Mouse (Mus musculus) lung, postnatal 0 days (tissue): ENCODE measurements around the gene Kdm5d. TPM values are rescaled to one million over a fixed set of nuclear protein-coding genes. Genes with fewer than 3 reads are reported as not detected.
A peak's percentile ranks its signal among the peaks of the same experiment; 100 is the strongest.

Source experiments
- ATAC-seq: fragments of 200-750 bp; cut with Nextera tagmentation; 2 replicates; pipeline ENCODE4 v1.8.0; 2017; ENCODE audit warnings: moderate library complexity
- DNase-seq: peaks from one replicate; pipeline ENCODE4 v3.0.0-alpha.2; 2016; ENCODE audit warnings: low spot score
- H3K27ac ChIP-seq: fragments of 300-500 bp; sonication (generic); 2 replicates; pipeline ENCODE4 v1.5.1; 2014; ENCODE audit warnings: antibody characterized with exemption, mild to moderate bottlenecking, low read length, mixed read lengths
- H3K27me3 ChIP-seq: fragments of 300-500 bp; sonication (generic); replicated peaks from 2 replicates; pipeline ENCODE4 v1.6.1; 2014; ENCODE audit warnings: low read length, mixed read lengths; ENCODE audit not compliant: insufficient read depth
- H3K36me3 ChIP-seq: fragments of 300-500 bp; sonication (generic); 2 replicates; pipeline ENCODE4 v1.6.1; 2014; ENCODE audit warnings: low read length, mixed read lengths; ENCODE audit not compliant: insufficient read depth
- H3K4me1 ChIP-seq: fragments of 300-500 bp; sonication (generic); 2 replicates; pipeline ENCODE4 v1.6.1; 2014; ENCODE audit warnings: antibody characterized with exemption, low read depth, low read length, mixed read lengths; ENCODE audit not compliant: insufficient read depth
- H3K4me2 ChIP-seq: fragments of 300-500 bp; sonication (generic); replicated peaks from 2 replicates; pipeline ENCODE4 v1.6.1; 2014; ENCODE audit warnings: low read depth, mild to moderate bottlenecking, low read length, moderate library complexity, mixed read lengths
- H3K4me3 ChIP-seq: fragments of 300-500 bp; sonication (generic); 2 replicates; pipeline ENCODE4 v1.5.1; 2014; ENCODE audit warnings: low read depth, low read length
- H3K9ac ChIP-seq: fragments of 300-500 bp; sonication (generic); replicated peaks from 2 replicates; pipeline ENCODE4 v1.6.1; 2014; ENCODE audit warnings: low read depth, mild to moderate bottlenecking
- H3K9me3 ChIP-seq: fragments of 300-500 bp; sonication (generic); 2 replicates; pipeline ENCODE4 v1.6.1; 2016; ENCODE audit warnings: low read length, mixed read lengths
- CTCF ChIP-seq: IDR thresholded peaks from 2 replicates; pipeline ENCODE4 v1.5.1; 2016; ENCODE audit warnings: antibody characterized with exemption, mild to moderate bottlenecking
- EP300 ChIP-seq: IDR thresholded peaks from 2 replicates; pipeline ENCODE4 v1.6.1; 2016; ENCODE audit warnings: antibody characterized with exemption, mild to moderate bottlenecking, control low read depth
- WGBS: fragments of 180-500 bp; shearing (Covaris S2); extraction: QIAGEN DNeasy Blood & Tissue Kit; methylation state at CpG from one replicate; pipeline ENCODE4 v1.1.7; 2014; 5-methylcytosine and 5-hydroxymethylcytosine counted together
- microRNA-seq: library from miRNA; unstranded; fragments of <30 nt; microRNA quantifications from one replicate; pipeline ENCODE4, GENCODE M21; 2016
- polyA plus RNA-seq: library from polyadenylated mRNA; unstranded; fragments of >200 nt; fragmentation: Nextera tagmentation; extraction: Ambion mirVana; gene quantifications from 2 replicates; pipeline ENCODE4 v1.2.1, GENCODE M21; 2015

Kdm5d gene
- polyA plus RNA-seq, result not detected in 2 replicates

GRCm38 (mm10) chrY:897393-898227, at the start of gene Kdm5d:
TSS of gene Kdm5d (plus strand) at chrY:897788.
- Histone ChIP-seq H3K27me3 (no peaks in the 10 kb centered on the region), H3K4me2 (0 out of 2 replicates have a peak within 1 kb of the TSS, but pooled peaks have one; percentile 14), H3K4me1 (no peaks in the 10 kb centered on the region), H3K9ac (no peak within 1 kb of the TSS), H3K4me3 (peak within 1 kb of the TSS; percentile 35), H3K9me3 (no peaks in the 10 kb centered on the region), H3K27ac (no peak within 1 kb of the TSS), H3K36me3 (no peaks in the 10 kb centered on the region)
- no peak for TF ChIP-seq EP300
- TF ChIP-seq CTCF, result no peak
- ATAC-seq (no peak; the same call in 1 of the 2 replicates), DNase-seq (peak; percentile 68)
- 5% methylated on average over 34 of the region's 34 CpGs for WGBS

GRCm38 (mm10) chrY:872404-872803, 25.2 kb upstream of the Kdm5d start:
- H3K27ac ChIP-seq, result no peak overlapping the region
- no peaks in the 10 kb centered on the region for H3K27me3 ChIP-seq
- H3K9me3 ChIP-seq, result no peaks in the 10 kb centered on the region
- H3K9ac ChIP-seq, result no peak overlapping the region
- no peak overlapping the region for H3K4me3 ChIP-seq
- H3K4me2 ChIP-seq, result no peak overlapping the region
- no peaks in the 10 kb centered on the region for H3K36me3 ChIP-seq
- TF ChIP-seq CTCF (no peak), EP300 (no peak)
- no peak for ATAC-seq
- H3K4me1 ChIP-seq, result no peaks in the 10 kb centered on the region
- no peak for DNase-seq

GRCm38 (mm10) chrY:872855-873549, 24.6 kb upstream of the Kdm5d start:
- Histone ChIP-seq H3K27ac (no peak overlapping the region), H3K4me2 (no peak overlapping the region), H3K4me3 (no peak overlapping the region), H3K9me3 (no peaks in the 10 kb centered on the region), H3K27me3 (no peaks in the 10 kb centered on the region), H3K4me1 (no peaks in the 10 kb centered on the region), H3K36me3 (no peaks in the 10 kb centered on the region), H3K9ac (no peak overlapping the region)
- no peak for TF ChIP-seq EP300
- TF ChIP-seq CTCF, result no peak
- 44% methylated on average over 13 of the region's 18 CpGs for WGBS
- DNase-seq (peak; percentile 13), ATAC-seq (no peak)

Small RNA genes lying within 50 kb of the gene (microRNA-seq; reads per million reads assigned to microRNA genes)
- gene Gm47281, result not detected

Other genes with a start within 250 kb of the Kdm5d start
- gene Zfy1, start 100.4 kb upstream of the Kdm5d start, polyA plus RNA-seq, result not detected in 2 replicates
- gene Uba1y, start 79.1 kb upstream of the Kdm5d start, polyA plus RNA-seq, result not detected in 2 replicates
- gene Eif2s3y, start 112.8 kb downstream of the Kdm5d start, polyA plus RNA-seq, result not detected in 2 replicates